Mouse (Mus musculus) urinary bladder, postnatal 4 days (tissue): ENCODE measurements around the gene Ric3.
A peak's percentile ranks its signal among the peaks of the same experiment; 100 is the strongest.

Source experiments
- DNase-seq, 2 experiments: peaks; one replicate each; pipeline ENCODE4 v3.0.0; 2021 to 2022; ENCODE audit warnings: low spot score in 2 of 2

Gene Ric3

DNA sequence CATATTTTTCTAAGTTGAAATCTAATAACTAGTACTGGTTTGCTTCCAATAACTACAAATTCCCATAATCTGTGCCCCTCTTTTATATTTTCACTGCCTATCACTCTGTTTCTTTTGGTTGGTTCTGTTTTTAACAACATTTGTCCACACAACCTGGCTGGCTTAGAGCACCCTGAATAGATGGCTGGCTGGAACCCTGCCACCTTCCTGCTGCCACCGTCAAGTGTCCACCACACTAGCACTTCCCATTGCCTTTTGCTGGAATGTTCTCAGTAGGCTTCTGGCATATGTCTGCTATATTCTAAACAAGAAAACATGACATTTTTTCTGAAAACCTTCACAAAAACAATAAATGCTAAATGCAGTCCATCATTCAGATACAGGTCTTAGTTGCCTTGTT, 32.3 kb downstream of the Ric3 start:
- DNase-seq = no peak

DNA sequence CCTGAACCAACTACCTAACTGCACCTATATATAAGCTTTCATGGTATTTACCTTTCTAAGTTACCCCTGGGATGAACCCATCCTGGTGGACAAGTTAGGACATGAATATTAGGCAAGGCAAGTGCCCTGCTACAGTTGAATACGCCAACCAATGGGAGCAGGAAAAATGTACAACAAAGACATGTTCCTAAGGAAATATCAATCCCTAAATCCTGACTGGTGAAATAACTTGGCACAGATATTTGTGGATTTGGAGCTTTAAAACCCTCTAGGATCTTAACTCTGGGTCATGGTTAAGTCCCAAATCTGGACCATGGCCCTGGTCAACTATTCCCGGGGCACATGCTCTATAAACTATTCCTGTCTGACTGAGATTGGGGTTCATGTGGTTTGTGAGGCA, 37.3 kb downstream of the Ric3 start:
- no peak for DNase-seq

DNA sequence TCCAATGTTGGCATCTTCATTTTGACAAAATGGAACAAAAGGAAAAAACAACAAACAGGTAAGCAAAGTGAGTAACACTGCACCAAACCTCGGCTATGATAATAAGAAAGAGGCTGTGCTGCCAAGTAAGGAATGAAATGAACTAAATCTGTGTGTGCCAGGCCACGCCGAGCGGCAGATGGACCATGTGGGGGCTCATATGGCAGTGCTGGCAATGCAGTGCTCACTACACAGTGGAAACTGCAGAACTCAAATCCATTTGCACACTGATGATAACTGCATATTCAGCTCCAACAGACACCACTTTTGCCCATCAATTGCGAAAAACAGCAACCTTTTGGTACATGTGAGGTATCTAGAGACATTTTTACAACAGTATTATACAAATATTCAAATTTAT, 43.7 kb downstream of the Ric3 start:
- no peak for DNase-seq

DNA sequence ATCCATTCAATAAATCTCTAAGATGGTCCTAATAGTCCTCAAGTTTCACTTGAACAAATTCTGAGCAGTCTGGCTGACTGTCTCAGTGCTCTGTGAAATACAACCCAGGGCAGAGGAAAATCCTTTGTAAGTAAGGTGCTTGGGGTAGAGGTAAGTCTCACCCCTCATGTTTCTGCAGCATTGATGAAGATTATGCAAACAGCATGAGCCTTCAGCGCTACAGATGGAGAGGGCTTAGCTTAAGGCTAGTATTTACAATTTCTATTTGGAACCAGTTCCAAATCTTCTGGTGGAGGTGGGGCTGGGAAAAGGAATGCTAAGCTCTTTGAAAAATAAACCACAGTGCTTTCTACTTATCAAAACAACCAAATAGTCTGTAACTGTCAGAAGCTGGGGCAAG, 44.1 kb downstream of the Ric3 start:
- no peak for DNase-seq

DNA sequence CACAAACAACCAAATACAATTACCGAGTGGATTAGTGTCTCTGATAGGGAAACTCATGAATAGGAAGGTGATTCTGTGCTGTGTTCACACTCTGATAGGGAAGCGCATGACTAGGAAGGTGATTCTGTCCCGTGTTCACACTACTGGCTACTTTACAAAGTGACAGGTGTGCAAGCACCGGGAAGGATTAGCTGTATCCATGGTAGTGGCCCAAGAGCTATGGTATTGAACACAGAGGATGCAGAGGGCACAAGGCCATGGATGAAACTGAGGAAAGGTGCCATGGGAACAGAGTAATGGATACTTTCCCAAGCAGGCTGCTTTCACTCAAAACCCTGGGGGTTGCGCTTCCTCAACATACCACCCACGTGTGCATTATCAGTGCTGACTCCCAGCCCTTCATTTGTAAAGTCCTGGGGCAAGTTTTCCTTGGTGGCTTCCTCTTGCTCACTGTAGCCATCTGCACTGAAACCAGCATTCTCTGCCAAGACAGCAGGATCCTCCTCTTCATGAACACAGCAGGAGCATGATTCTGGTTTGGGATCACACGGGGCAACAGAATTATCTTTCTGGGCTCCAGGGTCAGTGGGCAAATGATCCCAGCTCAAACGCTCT, 44.9 kb downstream of the Ric3 start:
- DNase-seq = no peak

DNA sequence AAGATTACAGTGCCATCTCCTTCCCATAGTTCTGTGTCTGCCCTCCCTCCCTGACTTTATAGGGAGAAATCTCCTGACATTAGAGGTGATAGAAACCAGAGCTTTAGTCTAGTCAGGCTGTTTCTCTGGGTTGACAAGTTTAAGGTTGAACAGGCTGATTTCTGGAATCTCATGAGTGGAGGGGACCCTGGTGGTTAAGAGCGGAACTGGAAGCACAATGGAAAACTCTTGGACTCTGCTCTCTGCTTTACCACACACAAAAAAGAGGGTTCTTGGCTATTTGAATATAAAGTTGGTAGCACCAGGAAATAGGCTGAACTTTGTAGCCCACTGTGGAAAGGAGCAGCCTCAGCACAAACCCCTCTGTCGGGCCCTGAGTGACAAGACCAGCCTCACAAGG, 51.1 kb downstream of the Ric3 start:
- DNase-seq = peak in 1 of 2 experiments; percentile 25

DNA sequence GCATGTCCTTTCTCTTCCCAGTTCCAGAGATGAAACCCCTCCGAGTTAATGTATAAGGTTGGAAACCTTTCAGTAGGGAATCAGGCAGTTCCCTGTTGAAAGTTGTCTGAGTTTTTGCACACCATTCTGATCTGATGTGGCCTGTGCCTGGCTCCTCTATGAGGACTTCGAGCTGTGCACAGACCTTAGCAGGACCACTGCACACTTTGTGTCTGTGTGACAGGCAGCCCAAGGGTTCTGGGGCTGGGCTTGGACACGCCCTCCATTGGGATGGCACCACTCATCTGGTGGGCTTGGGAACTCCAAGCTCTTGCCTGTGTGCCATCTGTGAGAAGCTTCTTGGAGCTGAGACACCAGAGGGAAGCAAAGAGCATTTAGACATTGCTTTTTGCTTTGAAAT, 51.8 kb downstream of the Ric3 start:
- DNase-seq = peak in 1 of 2 experiments; percentile 43

DNA sequence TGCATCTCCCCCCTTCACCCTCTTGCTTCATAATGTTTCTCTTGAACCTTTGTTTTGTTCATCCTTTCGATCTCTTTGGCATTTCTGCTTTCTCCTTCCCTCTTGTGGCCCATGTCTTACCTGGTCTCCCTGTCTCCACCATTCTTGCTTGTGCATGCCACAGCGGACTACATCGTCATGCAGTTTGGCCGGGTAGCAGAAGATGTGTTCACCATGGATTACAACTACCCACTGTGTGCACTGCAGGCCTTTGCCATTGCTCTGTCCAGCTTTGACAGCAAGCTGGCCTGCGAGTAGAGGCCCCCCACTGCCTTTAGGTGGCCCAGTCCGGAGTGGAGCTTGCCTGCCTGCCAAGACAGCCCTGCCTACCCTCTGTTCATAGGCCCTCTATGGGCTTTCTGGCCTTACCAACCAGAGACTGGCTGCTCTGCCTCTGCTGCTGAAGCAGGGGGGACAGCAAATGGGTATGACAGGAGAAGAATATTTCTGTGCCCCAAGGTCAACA, 53.1 kb downstream of the Ric3 start:
- peak in 1 of 2 experiments; percentile 44 for DNase-seq

DNA sequence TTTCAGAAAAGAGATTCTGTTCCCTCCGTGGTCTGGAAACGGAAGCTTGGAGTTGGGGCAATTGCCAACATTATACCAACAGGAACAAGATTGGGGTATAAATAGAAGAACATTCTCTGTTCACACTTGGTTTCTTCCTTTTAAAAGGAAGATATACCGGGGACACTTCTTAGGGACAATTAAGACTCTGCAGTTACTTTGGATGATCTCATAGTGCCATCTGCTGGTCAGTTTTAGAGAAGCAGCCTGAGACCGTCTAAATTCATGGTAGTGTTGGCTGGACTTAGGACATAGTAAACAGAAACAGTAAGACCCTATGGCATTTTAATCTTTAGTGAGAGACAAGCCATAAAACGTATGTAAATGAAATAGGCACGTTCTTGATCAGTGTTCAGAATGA, 54.9 kb downstream of the Ric3 start:
- no peak for DNase-seq

DNA sequence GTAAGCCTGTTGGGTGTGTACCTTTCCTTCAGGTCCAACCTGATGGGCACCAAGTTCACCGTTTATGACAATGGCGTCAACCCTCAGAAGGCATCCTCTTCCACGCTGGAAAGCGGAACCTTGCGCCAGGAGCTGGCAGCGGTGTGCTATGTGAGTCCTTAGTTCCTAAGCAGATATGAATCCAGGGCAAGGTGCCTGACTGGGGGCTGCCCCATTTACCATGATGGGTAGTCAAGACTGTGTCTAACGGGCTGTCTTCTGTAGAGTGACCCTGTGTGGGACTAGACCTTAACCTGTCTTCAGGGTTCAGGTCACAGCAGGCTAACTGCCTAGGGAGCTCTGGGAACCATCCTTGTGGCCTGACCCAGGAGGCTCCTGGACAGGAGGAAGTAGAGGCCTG, 55.4 kb downstream of the Ric3 start:
- DNase-seq = no peak

DNA sequence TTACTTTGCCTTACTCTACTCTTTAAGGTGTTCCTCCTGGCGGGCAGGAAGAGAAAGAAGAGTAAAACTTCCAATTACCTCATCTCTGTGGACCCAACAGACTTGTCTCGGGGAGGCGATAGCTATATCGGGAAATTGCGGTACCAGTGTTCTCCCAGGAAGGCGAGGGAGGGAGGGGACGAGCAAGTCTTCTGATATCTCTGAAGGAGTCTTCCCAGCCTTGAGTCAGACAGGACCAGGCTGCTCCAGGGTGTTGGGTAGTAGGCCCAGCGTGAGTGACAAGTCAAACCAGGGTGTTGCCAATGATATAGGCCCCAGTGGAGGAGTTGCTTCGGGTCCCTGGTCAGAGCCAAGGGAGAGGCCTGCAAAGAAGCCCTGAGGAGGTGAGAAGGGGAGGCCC, 56.2 kb downstream of the Ric3 start:
- DNase-seq = no peak

DNA sequence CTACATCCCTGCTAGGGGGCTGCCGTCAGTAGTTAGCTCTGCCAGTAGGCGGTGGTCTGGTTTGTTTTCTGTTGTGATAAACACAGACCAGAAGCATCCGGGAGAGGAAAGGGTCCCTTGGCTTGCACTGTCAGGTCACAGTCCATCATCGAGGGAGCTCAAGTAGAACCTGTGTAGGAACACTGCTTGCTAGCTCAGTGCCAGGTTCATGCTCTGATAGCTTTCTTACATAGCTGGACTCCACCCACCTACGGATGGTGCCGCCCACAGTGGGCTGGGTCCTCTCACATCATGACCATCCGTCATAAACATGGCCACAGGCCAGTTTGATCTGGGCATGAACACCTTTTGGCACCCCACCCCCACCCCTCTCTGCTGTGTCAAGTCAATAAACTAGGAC, 57.4 kb downstream of the Ric3 start:
- DNase-seq = no peak

DNA sequence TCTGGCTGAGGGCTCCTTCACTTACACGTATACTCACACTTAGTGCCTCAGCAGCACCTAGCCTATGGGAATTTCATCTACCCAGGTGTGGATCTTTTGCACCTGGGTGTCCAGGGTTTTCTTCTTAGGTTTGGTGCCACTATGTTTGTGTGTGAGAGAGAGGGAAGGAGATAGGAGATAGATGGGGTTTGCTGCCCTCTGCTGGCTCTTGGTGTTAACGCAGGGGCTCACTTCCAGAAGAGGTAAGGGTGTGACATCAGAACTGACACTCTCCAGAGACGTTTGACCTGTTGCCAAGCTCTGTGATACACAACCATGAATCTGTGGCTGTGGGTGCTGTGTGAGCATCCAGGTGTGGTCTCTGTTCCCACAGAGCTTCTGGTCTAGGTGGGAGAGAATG, 61.7 kb downstream of the Ric3 start:
- DNase-seq = no peak

DNA sequence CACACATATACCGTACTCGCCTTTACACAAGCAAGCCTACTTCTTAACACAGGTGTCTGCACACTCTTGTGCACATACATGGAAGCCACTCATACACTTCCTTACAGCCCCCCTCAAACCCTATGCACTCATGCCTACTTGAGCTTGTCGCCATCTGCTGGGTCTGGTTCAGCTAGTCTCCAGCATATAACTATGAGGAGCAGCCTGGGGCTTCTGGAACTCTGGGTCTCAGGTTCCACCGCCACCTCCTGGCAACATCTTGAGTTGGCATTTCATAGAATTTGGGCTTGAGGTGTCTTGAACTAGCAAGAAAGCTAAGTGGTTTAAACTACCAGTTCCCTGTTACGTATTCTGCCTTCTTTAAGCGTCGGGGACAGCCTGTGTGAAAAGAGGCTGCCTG, 63.9 kb downstream of the Ric3 start:
- no peak for DNase-seq

DNA sequence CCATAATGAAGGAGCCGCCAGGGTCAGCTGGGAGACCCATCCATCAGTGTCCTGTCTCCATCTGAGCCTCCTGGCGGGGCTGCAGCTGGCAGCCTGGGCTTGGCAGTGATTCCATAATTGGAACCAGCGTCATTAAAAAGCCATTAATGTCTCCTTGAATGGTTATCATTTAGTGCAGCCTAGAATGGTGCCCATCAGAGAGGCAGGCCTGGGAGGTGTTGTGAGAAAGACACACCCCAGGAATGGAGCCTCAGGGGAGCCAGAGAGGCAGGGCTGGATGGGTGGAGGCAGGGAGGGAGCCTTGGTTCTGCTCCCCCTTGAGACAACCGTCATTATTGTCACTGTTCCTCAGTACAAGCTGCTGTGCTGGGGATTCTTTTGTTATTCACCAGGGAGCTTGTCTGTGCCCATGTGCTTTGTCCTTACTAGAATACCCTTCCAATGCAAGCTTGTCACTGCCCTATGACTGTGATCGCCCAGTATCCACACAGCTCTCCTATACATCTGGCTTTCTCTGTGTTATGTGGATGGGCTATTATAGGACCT, 66.7 kb downstream of the Ric3 start:
- DNase-seq = no peak

DNA sequence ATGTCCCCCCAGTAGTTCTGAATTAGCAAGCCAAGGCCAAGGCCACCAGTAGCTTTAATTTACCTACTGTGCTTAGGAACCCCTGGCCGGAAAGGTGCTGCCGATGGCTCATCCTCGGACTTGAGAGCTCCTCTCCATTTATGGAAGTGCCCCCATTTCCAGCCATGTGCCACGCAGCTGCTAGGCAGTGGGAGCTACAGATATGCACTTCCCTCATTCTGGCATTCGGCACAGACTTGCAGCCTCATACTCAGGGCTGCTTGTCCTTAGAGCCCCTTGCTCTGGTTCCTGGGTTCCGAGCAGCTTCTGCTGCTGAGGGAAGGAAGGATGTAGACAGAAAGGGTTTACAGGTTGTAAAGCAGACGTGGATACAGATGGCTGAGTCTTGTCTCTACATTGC, 68.3 kb downstream of the Ric3 start:
- DNase-seq = no peak

DNA sequence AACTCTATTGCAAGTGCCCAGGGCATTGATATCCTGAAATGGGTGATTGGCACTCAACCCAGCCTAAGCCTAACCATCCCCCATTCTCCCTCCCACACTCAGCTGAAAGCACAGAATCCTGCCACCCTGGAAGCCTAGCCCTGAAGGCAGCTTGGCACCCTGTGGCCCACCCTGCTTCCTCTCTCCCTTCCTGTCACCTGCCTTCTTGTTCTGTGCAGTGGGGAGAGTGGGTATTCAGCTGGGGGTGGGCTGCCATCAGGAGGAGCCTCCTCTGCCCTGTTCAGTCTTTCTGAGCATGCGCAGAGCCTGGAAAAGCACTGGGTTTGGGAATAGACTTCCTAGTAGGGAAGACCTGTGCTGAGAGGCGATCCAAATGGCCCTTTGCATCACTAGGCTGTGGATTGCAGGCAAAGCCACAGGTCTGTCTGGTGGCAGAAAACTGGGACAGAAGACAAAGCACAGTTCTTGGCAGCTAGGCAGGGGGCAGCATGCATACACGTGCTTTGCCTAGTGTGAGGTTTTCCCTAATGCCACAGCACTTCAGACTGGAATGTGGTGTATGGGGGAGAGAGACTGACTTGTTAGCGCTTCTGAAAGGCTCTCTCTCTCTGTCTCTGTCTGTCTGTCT, 70.0 kb downstream of the Ric3 start:
- no peak for DNase-seq

DNA sequence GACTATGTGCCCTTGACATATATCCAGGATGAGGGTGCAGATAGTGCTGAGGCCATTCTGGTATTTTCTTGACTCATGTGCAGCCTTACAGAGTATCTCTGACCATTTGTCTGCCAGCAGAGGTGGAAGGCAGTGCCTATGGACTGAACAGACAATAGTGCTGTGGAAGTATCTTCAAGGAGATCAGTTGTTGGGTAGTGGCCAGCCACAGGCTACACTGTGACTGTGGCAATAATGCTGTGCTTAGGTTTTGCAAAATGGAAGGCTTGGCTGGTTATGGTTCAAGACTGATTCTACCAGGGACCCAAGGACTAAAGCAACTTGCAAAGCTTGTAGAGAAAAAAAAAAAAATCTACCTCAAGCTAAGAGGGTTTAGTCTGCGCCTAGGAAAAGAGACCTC, 70.6 kb downstream of the Ric3 start:
- DNase-seq = no peak

DNA sequence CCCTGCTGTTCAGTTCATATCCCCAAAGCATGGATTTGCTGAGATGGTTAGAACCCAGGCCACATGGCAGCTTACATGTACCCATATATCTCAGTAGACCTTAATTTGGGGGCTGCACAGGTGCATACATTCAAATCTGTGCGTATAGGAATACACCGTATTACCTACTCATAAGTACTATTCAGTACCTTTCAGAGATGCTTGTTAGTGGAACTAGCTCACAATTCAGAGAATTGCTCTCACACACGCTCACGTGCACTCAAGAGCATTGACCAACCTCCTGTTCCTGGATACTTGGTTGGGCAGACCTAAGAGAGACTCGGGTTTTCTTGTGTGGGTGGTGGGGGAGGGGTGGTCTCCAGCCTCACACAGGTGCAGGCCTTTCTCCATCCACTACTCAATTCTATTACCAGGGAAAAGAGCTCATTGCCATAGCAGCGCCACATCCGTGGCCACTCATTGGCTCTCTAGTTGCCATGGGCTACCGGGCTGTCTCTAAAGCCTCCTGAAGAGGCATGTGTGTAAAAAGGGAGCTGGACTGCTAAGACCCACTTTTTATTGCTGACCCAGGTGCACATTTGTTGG, 71.4 kb downstream of the Ric3 start:
- no peak for DNase-seq

DNA sequence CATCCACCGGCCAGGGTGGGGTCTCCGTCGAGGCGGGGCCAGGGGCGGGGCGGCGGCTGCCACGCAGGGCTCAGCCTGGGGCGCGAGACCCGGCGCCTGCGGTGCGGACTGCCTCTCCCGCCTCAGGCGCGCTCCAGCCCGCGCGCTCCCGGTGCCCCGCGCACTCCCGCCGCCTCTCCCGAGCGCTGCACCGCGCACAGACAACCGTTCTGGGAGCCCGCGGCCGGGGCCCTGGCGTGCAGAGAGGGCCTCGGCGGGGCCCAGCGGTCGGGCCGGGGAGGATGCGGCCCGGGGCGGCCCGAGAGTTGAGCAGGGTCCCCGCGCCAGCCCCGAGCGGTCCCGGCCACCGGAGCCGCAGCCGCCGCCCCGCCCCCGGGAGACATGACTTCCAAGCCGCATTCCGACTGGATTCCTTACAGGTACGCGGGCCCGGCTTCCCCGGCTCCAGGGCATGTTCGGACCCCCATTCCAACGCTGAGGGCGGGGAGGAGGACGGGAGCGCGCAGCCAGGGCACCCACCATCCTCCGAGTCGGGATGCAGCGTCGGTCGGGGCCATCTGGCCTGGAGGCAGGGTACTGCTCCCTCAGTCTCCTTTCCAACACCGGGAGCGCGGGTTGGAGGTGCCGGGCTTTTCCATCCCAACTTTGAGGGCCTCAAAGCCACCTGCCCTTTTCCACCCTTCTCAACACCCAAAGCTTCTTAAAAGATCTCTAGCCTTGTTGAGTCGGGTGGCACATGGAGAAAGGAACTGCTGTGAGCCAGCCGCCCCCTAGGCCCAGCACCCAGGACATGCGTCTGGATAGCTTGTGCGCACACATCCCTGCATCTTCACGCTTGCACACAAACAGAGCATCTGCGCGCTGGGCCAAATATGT, 72.2 kb downstream of the Ric3 start:
- no peak for DNase-seq

DNA sequence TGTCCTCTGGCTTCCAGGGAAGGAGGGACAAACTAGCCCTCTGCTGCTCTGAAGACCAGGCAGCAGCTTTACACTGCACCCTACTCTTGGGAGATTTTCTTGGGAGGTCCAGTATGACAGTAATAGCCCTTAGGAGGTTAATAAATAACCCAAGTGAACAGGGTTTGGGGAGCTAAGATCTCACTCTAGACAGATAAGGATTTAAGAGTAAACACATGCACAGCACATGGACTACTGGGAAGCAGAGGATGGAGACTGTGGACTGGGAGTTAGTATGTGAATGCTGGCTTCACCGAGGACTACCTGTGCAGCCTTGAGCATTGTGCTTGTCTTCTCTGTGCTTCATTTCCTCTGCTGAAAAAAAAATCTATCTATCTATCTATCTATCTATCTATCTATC, 73.9 kb downstream of the Ric3 start:
- no peak for DNase-seq

DNA sequence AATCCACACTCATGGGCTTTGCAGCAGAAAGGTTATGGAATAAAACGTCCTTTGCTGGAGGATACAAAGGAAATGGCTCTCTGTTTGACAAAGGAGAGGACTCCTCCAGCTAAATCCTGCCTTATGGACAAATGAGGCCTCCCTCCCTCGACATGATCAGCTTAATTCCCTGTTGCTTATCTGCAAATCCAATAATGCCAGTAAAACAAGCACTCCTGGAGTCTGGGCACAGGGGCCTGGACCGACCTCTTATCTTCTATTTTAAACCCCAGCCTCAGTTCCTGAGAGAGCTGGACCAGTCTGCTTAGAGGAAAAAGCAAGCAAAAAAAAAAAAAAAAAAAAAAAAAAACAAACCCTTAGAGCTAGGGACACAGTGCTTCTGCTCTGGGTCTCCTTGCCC, 79.5 kb downstream of the Ric3 start:
- no peak for DNase-seq
